Mouse (Mus musculus): ENCODE measurements around the gene Syce2. TPM values are rescaled to one million over a fixed set of nuclear protein-coding genes. Genes with fewer than 3 reads are reported as not detected.
A peak's percentile ranks its signal among the peaks of the same experiment; 100 is the strongest.

Gene Syce2
- polyA plus RNA-seq, 1 experiment from 2014 or later: 51.1 TPM

- 84% methylated on average over 4 of the region's 4 CpGs for WGBS
- no peak for ATAC-seq (ENCODE audit: low FRiP score)
These were observed 12.8 kb downstream of the Syce2 start for GRCm38 (mm10) chr8:84884728-84885127.

GRCm38 (mm10) chr8:84888280-84888679, 16.4 kb downstream of the Syce2 start:
- DNase-seq (ENCODE audit: low spot score) (no peak), ATAC-seq (ENCODE audit: low FRiP score) (no peak)
- no peak overlapping the region for H3K9ac ChIP-seq (ENCODE audit: low read depth, low read length)
- H3K9me3 ChIP-seq (ENCODE audit: control insufficient read depth, low read length): no peaks in the 10 kb centered on the region
- H3K4me2 ChIP-seq (replicated peaks; ENCODE audit: low read depth, low read length): no peak overlapping the region
- no peaks in the 10 kb centered on the region for H3K4me1 ChIP-seq (replicated peaks; ENCODE audit: control insufficient read depth, insufficient read depth, low read length)
- no peak overlapping the region for H3K27ac ChIP-seq (ENCODE audit: low read depth, low read length)
- 95% methylated on average over 3 of the region's 3 CpGs for WGBS
- H3K27me3 ChIP-seq (ENCODE audit: control insufficient read depth, insufficient read depth, low read length): no peaks in the 10 kb centered on the region
- no peak overlapping the region for H3K4me3 ChIP-seq (ENCODE audit: low read depth, low read length)
- peaks cover 4% of the 10 kb centered on the region; the same call in 1 of the 2 replicates for H3K36me3 ChIP-seq (ENCODE audit: control insufficient read depth, insufficient read depth, low read length)

More at GRCm38 (mm10) chr8:84884728-84885127, 12.8 kb downstream of the Syce2 start:
- Histone ChIP-seq H3K27me3 (ENCODE audit: control insufficient read depth, insufficient read depth, low read length) (no peaks in the 10 kb centered on the region), H3K36me3 (ENCODE audit: control insufficient read depth, insufficient read depth, low read length) (no peaks in the 10 kb centered on the region), H3K4me3 (ENCODE audit: low read depth, low read length) (no peak overlapping the region), H3K9ac (ENCODE audit: low read depth, low read length) (no peak overlapping the region), H3K4me1 (replicated peaks; ENCODE audit: control insufficient read depth, insufficient read depth, low read length) (no peaks in the 10 kb centered on the region), H3K4me2 (replicated peaks; ENCODE audit: low read depth, low read length) (no peak overlapping the region), H3K27ac (ENCODE audit: low read depth, low read length) (no peak overlapping the region), H3K9me3 (ENCODE audit: control insufficient read depth, low read length) (no peaks in the 10 kb centered on the region)
- DNase-seq (ENCODE audit: low spot score): no peak

GRCm38 (mm10) chr8:84889141-84889540, 17.2 kb downstream of the Syce2 start:
- DNase-seq (ENCODE audit: low spot score): no peak
- Histone ChIP-seq H3K9ac (ENCODE audit: low read depth, low read length) (no peak overlapping the region), H3K27me3 (ENCODE audit: control insufficient read depth, insufficient read depth, low read length) (no peaks in the 10 kb centered on the region), H3K4me1 (replicated peaks; ENCODE audit: control insufficient read depth, insufficient read depth, low read length) (no peaks in the 10 kb centered on the region), H3K4me3 (ENCODE audit: low read depth, low read length) (no peak overlapping the region), H3K9me3 (ENCODE audit: control insufficient read depth, low read length) (no peaks in the 10 kb centered on the region), H3K36me3 (ENCODE audit: control insufficient read depth, insufficient read depth, low read length) (peaks cover 4% of the 10 kb centered on the region; the same call in 1 of the 2 replicates), H3K4me2 (replicated peaks; ENCODE audit: low read depth, low read length) (no peak overlapping the region), H3K27ac (ENCODE audit: low read depth, low read length) (no peak overlapping the region)
- no peak for ATAC-seq (ENCODE audit: low FRiP score)
- WGBS: 96% methylated on average over 1 of the region's 1 CpGs

- H3K27me3 ChIP-seq (ENCODE audit: control insufficient read depth, insufficient read depth, low read length): no peaks in the 10 kb centered on the region
- no peak for DNase-seq (ENCODE audit: low spot score)
- WGBS: 13% methylated on average over 31 of the region's 31 CpGs
- H3K4me3 ChIP-seq (ENCODE audit: low read depth, low read length): peak overlapping the region; percentile 72
- H3K9ac ChIP-seq (ENCODE audit: low read depth, low read length): peak overlapping the region; percentile 72
- H3K27ac ChIP-seq (ENCODE audit: low read depth, low read length): no peak overlapping the region
- ATAC-seq (ENCODE audit: low FRiP score): peak; percentile 62; the same call in 1 of the 2 replicates
- H3K36me3 ChIP-seq (ENCODE audit: control insufficient read depth, insufficient read depth, low read length): peaks cover 4% of the 10 kb centered on the region; the same call in 1 of the 2 replicates
- peak overlapping the region; percentile 53 for H3K4me2 ChIP-seq (replicated peaks; ENCODE audit: low read depth, low read length)
- no peaks in the 10 kb centered on the region for H3K9me3 ChIP-seq (ENCODE audit: control insufficient read depth, low read length)
- H3K4me1 ChIP-seq (replicated peaks; ENCODE audit: control insufficient read depth, insufficient read depth, low read length): no peaks in the 10 kb centered on the region
These were observed 21.2 kb downstream of the Syce2 start for GRCm38 (mm10) chr8:84892993-84893708.

- peak; percentile 95 for ATAC-seq (ENCODE audit: low FRiP score)
- peak within 1 kb of the TSS; percentile 53 for H3K4me2 ChIP-seq (replicated peaks; ENCODE audit: low read depth, low read length)
- H3K9me3 ChIP-seq (ENCODE audit: control insufficient read depth, low read length): no peaks in the 10 kb centered on the region
- H3K4me1 ChIP-seq (replicated peaks; ENCODE audit: control insufficient read depth, insufficient read depth, low read length): no peaks in the 10 kb centered on the region
- peak; percentile 89 for DNase-seq (ENCODE audit: low spot score)
- 0% methylated on average over 11 of the region's 11 CpGs for WGBS
- no peaks in the 10 kb centered on the region for H3K27me3 ChIP-seq (ENCODE audit: control insufficient read depth, insufficient read depth, low read length)
- H3K27ac ChIP-seq (ENCODE audit: low read depth, low read length): no peak within 1 kb of the TSS
- H3K9ac ChIP-seq (ENCODE audit: low read depth, low read length): peak within 1 kb of the TSS; percentile 72
- peak within 1 kb of the TSS; percentile 72 for H3K4me3 ChIP-seq (ENCODE audit: low read depth, low read length)
- H3K36me3 ChIP-seq (ENCODE audit: control insufficient read depth, insufficient read depth, low read length): peaks cover 4% of the 10 kb centered on the region; the same call in 1 of the 2 replicates
These were observed 21.8 kb downstream of the Syce2 start, which contains the start of gene Gcdh for GRCm38 (mm10) chr8:84893709-84894134. Gene Gcdh (minus strand): TSS chr8:84893921.

GRCm38 (mm10) chr8:84895963-84896362, 24.1 kb downstream of the Syce2 start:
- H3K9ac ChIP-seq (ENCODE audit: low read depth, low read length): no peak overlapping the region
- WGBS: 90% methylated on average over 5 of the region's 5 CpGs

GRCm38 (mm10) chr8:84901071-84901470, 29.2 kb downstream of the Syce2 start:
- Histone ChIP-seq H3K27ac (ENCODE audit: low read depth, low read length) (no peak overlapping the region), H3K9ac (ENCODE audit: low read depth, low read length) (no peak overlapping the region), H3K9me3 (ENCODE audit: control insufficient read depth, low read length) (no peaks in the 10 kb centered on the region), H3K4me1 (replicated peaks; ENCODE audit: control insufficient read depth, insufficient read depth, low read length) (0 out of 2 replicates have a peak, but pooled peaks cover 2% of the 10 kb centered on the region), H3K4me2 (replicated peaks; ENCODE audit: low read depth, low read length) (no peak overlapping the region), H3K27me3 (ENCODE audit: control insufficient read depth, insufficient read depth, low read length) (peaks cover 6% of the 10 kb centered on the region), H3K4me3 (ENCODE audit: low read depth, low read length) (no peak overlapping the region), H3K36me3 (ENCODE audit: control insufficient read depth, insufficient read depth, low read length) (no peaks in the 10 kb centered on the region)
- no peak for ATAC-seq (ENCODE audit: low FRiP score)
- DNase-seq (ENCODE audit: low spot score): no peak
- whole genome bisulfite sequencing: 65% methylated on average over 4 of the region's 4 CpGs

More at GRCm38 (mm10) chr8:84895963-84896362, 24.1 kb downstream of the Syce2 start:
- Histone ChIP-seq H3K36me3 (ENCODE audit: control insufficient read depth, insufficient read depth, low read length) (peaks cover under 1% of the 10 kb centered on the region; the same call in 1 of the 2 replicates), H3K4me3 (ENCODE audit: low read depth, low read length) (no peak overlapping the region), H3K27ac (ENCODE audit: low read depth, low read length) (no peak overlapping the region), H3K27me3 (ENCODE audit: control insufficient read depth, insufficient read depth, low read length) (no peaks in the 10 kb centered on the region), H3K9me3 (ENCODE audit: control insufficient read depth, low read length) (no peaks in the 10 kb centered on the region), H3K4me1 (replicated peaks; ENCODE audit: control insufficient read depth, insufficient read depth, low read length) (no peaks in the 10 kb centered on the region), H3K4me2 (replicated peaks; ENCODE audit: low read depth, low read length) (no peak overlapping the region)
- no peak for DNase-seq (ENCODE audit: low spot score)
- ATAC-seq (ENCODE audit: low FRiP score): no peak

GRCm38 (mm10) chr8:84901752-84902151, 29.8 kb downstream of the Syce2 start, which contains the start of gene Klf1:
Gene Klf1 (plus strand): TSS chr8:84901928.
- Histone ChIP-seq H3K36me3 (ENCODE audit: control insufficient read depth, insufficient read depth, low read length) (no peaks in the 10 kb centered on the region), H3K9ac (ENCODE audit: low read depth, low read length) (peak within 1 kb of the TSS; percentile 68), H3K4me2 (replicated peaks; ENCODE audit: low read depth, low read length) (peak within 1 kb of the TSS; percentile 94), H3K9me3 (ENCODE audit: control insufficient read depth, low read length) (no peaks in the 10 kb centered on the region), H3K4me1 (replicated peaks; ENCODE audit: control insufficient read depth, insufficient read depth, low read length) (0 out of 2 replicates have a peak, but pooled peaks cover 2% of the 10 kb centered on the region), H3K27ac (ENCODE audit: low read depth, low read length) (0 out of 2 replicates have a peak within 1 kb of the TSS, but pooled peaks have one; percentile 30), H3K27me3 (ENCODE audit: control insufficient read depth, insufficient read depth, low read length) (peaks cover 6% of the 10 kb centered on the region), H3K4me3 (ENCODE audit: low read depth, low read length) (peak within 1 kb of the TSS; percentile 52)
- ATAC-seq (ENCODE audit: low FRiP score): no peak
- no peak for DNase-seq (ENCODE audit: low spot score)
- WGBS: 75% methylated on average over 3 of the region's 3 CpGs
